Mouse (Mus musculus): ENCODE data around the gene Prpf6. TPM values are rescaled to one million over a fixed set of nuclear protein-coding genes. Genes with fewer than 3 reads are reported as not detected.

The Prpf6 gene
- polyA plus RNA-seq, 1 experiment from 2014 or later = 64.5 TPM

DNA sequence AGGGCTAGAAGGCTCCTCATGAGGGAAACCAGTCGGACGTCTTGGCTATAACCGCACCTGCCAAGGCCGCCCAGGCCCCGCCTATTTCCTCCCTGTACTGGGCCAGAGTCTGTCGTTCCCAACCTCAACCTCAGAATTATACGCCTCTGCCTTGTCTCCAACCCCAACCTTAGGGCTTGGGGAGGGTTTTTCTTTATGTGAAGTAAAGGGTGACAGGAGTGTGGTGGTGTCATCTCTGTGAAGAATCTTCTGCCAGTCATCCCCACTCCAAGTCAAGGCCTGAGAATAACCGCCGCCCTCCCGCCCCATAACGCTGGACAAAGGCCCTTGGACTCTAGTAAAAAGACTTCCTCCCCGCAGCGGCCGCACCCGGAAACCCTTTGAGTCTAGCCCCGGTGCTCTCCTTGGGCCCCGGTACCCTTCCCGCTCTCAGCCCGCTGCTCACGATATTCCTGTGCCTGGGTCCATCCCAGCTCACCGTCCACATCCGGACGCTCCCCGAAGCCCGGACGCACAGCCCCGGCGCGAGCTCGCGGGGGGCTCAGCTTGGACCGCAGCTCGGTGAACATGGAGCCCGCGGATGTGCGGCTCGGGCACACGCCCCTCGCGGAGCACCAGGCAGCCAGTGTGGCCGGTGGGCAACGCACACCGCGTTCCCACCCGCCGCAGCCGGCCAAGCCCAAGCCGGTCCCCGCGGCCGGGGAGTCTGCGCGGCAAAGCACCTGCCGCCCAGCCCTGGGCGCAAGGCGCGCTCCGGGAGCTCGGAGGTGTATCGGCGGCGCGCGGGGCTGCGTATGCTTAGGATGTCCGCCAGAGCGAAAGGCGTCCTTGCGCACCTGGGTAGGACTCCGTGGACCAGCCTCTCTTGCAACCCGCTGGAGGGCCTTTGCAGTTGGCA lies 7.0 kb downstream of the Prpf6 start, which contains the start of gene Samd10:
Gene Samd10, minus strand, starts transcription at position 759 of the 898 bp plus-strand sequence.
- Histone ChIP-seq H3K4me2 (replicated peaks; ENCODE audit: low read depth, low read length) (peak within 1 kb of the TSS; percentile 94), H3K9me3 (ENCODE audit: control insufficient read depth, low read length) (no peaks in the 10 kb centered on the region), H3K4me1 (ENCODE audit: control insufficient read depth, insufficient read depth, low read length) (peaks cover 11% of the 10 kb centered on the region), H3K27ac (ENCODE audit: low read depth, low read length) (peak within 1 kb of the TSS; percentile 78), H3K4me3 (ENCODE audit: low read length) (peak within 1 kb of the TSS; percentile 75), H3K36me3 (ENCODE audit: control insufficient read depth, insufficient read depth, low read length) (no peaks in the 10 kb centered on the region), H3K27me3 (ENCODE audit: control insufficient read depth, insufficient read depth, low read length) (0 out of 2 replicates have a peak, but pooled peaks cover 5% of the 10 kb centered on the region), H3K9ac (ENCODE audit: low read depth, low read length) (peak within 1 kb of the TSS; percentile 85)
- ATAC-seq (ENCODE audit: low FRiP score, low TSS enrichment) = peak; percentile 55
- WGBS = under 1% methylated on average over 69 of the region's 71 CpGs

DNA sequence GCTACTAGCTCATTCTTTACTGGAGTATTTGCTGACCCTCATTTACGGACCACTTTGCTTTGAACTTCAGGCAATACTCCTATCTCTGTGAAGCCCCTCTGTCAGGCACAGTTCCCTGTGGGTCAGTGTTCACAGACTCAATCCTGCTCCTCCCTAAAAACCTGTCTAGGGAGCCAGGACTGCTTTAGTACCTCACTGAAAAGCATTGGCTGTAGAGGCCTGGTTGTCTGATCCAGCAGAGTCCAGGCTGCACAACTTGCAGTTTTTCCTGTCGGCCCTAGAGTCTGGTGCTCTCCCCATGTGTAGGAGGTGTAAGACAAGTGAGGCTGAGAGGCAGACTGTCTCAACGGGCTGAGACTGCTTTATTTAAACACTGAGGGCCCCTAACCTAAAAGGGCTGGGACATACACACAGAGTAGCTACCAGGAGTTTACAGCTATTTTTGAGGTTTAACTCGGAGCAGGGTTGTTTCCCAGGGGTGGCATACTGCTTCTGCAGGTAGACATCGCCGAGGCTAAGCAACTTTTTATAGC lies 8.6 kb downstream of the Prpf6 start:
- 54% methylated on average over 6 of the region's 6 CpGs for WGBS
- Histone ChIP-seq H3K9me3 (ENCODE audit: control insufficient read depth, low read length) (no peaks in the 10 kb centered on the region), H3K4me2 (replicated peaks; ENCODE audit: low read depth, low read length) (peak overlapping the region; percentile 76), H3K4me3 (ENCODE audit: low read length) (peak overlapping the region; percentile 68), H3K27ac (ENCODE audit: low read depth, low read length) (0 out of 2 replicates have a peak overlapping the region, but pooled peaks have one; percentile 30), H3K36me3 (ENCODE audit: control insufficient read depth, insufficient read depth, low read length) (no peaks in the 10 kb centered on the region), H3K27me3 (ENCODE audit: control insufficient read depth, insufficient read depth, low read length) (0 out of 2 replicates have a peak, but pooled peaks cover 5% of the 10 kb centered on the region), H3K9ac (ENCODE audit: low read depth, low read length) (peak overlapping the region; percentile 71; the same call in 1 of the 2 replicates), H3K4me1 (ENCODE audit: control insufficient read depth, insufficient read depth, low read length) (peaks cover 11% of the 10 kb centered on the region)
- no peak for ATAC-seq (ENCODE audit: low FRiP score, low TSS enrichment)

DNA sequence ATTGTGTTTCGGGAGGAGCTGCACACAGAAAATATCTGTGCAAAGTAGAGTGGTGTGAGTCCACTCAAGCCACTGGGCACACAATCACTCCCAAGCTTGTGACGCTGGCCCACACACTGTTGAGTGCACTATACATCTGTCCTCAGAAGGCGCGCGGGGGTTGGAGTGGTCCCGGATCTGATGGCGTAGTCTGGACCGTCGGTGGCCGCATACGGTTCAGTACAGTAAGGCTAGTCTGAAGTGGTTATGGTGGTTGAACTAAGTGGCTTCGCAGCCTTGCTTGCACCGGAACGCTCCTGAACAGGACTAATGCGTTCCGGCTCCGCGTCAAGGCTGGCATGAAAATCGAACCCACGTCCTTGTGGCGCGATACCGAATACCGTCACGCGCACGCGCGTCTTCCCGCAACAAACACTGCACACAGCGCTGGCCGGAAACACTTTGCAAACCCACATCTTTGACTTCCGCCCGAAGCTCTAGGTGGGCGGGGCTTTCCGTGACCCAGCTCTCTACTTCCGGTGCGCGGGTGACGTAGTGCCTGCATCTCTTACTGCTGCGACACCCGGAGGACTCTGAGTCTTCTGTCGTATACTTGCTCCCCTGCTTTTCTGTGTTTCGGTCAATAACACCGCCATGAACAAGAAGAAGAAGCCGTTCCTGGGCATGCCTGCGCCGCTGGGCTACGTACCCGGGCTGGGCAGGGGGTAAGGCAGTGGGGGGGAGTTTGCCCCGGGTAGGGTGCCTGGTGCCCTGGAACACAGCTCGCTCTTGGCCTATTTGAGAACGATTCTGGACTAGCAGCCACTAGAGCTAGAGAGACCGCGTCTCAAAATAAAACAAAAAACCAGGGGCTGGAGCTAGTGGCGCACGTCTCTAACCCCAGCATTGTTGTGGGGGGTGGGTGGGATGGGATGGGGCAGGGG lies 9.4 kb downstream of the Prpf6 start:
- peak; percentile 93 for ATAC-seq (ENCODE audit: low FRiP score, low TSS enrichment)
- peak overlapping the region; percentile 78 for H3K4me2 ChIP-seq (replicated peaks; ENCODE audit: low read depth, low read length)
- 0 out of 2 replicates have a peak, but pooled peaks cover 5% of the 10 kb centered on the region for H3K27me3 ChIP-seq (ENCODE audit: control insufficient read depth, insufficient read depth, low read length)
- 1% methylated on average over 57 of the region's 57 CpGs for WGBS
- H3K9ac ChIP-seq (ENCODE audit: low read depth, low read length) = peak overlapping the region; percentile 71
- H3K4me3 ChIP-seq (ENCODE audit: low read length) = peak overlapping the region; percentile 68
- H3K27ac ChIP-seq (ENCODE audit: low read depth, low read length) = peak overlapping the region; percentile 30; the same call in 1 of the 2 replicates
- H3K4me1 ChIP-seq (ENCODE audit: control insufficient read depth, insufficient read depth, low read length) = peaks cover 11% of the 10 kb centered on the region
- H3K36me3 ChIP-seq (ENCODE audit: control insufficient read depth, insufficient read depth, low read length) = no peaks in the 10 kb centered on the region
- H3K9me3 ChIP-seq (ENCODE audit: control insufficient read depth, low read length) = no peaks in the 10 kb centered on the region

DNA sequence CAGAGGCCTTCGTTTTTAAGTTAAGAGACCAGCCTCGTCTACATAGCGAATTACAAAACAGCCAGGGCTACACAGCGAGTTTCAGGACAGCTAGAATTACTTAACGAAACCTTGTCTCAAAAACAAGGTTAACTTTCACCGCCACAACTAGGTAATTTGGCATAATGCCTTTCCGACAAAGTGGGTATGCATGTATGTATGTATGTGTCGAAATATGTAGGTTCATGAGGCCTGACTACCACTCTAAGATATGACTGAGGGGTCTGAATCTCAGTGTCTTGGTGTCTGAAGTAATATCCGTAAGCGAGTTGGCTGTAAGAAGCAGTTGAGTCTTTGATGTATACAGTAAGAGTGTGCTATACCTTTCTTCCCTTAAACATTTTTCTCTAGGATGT lies 10.1 kb downstream of the Prpf6 start:
- peak overlapping the region; percentile 71 for H3K9ac ChIP-seq (ENCODE audit: low read depth, low read length)
- H3K27ac ChIP-seq (ENCODE audit: low read depth, low read length) = 0 out of 2 replicates have a peak overlapping the region, but pooled peaks have one; percentile 3
- 28% methylated on average over 10 of the region's 10 CpGs for WGBS

DNA sequence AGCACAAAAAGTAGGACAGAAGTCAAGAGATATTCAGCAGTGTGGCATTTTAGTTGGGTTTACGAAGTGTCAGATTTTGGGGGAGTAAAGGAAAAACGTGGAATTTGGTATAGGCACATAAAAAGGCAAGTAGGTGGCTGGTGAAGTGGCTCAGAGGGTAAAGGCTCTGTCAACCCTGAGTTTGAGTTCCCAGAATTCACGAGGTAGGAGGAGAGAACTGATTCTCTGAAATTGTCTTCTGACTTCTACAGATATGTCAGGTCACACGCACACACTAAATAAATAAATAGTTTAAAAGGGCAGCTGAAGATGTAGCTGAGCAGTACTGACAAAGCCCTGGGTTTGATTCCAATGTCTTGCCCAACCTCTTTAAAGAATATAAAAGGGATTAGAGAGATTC lies 10.7 kb downstream of the Prpf6 start:
- Histone ChIP-seq H3K27ac (ENCODE audit: low read depth, low read length) (no peak overlapping the region), H3K4me1 (ENCODE audit: control insufficient read depth, insufficient read depth, low read length) (peaks cover 11% of the 10 kb centered on the region), H3K9me3 (ENCODE audit: control insufficient read depth, low read length) (no peaks in the 10 kb centered on the region), H3K9ac (ENCODE audit: low read depth, low read length) (no peak overlapping the region), H3K4me2 (replicated peaks; ENCODE audit: low read depth, low read length) (peak overlapping the region; percentile 78), H3K4me3 (ENCODE audit: low read length) (peak overlapping the region; percentile 68; the same call in 1 of the 2 replicates), H3K36me3 (ENCODE audit: control insufficient read depth, insufficient read depth, low read length) (no peaks in the 10 kb centered on the region), H3K27me3 (ENCODE audit: control insufficient read depth, insufficient read depth, low read length) (0 out of 2 replicates have a peak, but pooled peaks cover 5% of the 10 kb centered on the region)
- no peak for ATAC-seq (ENCODE audit: low FRiP score, low TSS enrichment)
- 80% methylated on average over 4 of the region's 4 CpGs for WGBS

More for the DNA sequence above, 10.1 kb downstream of the Prpf6 start:
- H3K4me2 ChIP-seq (replicated peaks; ENCODE audit: low read depth, low read length) = peak overlapping the region; percentile 78
- peak overlapping the region; percentile 68 for H3K4me3 ChIP-seq (ENCODE audit: low read length)
- ATAC-seq (ENCODE audit: low FRiP score, low TSS enrichment) = no peak
- H3K27me3 ChIP-seq (ENCODE audit: control insufficient read depth, insufficient read depth, low read length) = 0 out of 2 replicates have a peak, but pooled peaks cover 5% of the 10 kb centered on the region
- no peaks in the 10 kb centered on the region for H3K9me3 ChIP-seq (ENCODE audit: control insufficient read depth, low read length)
- H3K36me3 ChIP-seq (ENCODE audit: control insufficient read depth, insufficient read depth, low read length) = no peaks in the 10 kb centered on the region
- H3K4me1 ChIP-seq (ENCODE audit: control insufficient read depth, insufficient read depth, low read length) = peaks cover 11% of the 10 kb centered on the region

DNA sequence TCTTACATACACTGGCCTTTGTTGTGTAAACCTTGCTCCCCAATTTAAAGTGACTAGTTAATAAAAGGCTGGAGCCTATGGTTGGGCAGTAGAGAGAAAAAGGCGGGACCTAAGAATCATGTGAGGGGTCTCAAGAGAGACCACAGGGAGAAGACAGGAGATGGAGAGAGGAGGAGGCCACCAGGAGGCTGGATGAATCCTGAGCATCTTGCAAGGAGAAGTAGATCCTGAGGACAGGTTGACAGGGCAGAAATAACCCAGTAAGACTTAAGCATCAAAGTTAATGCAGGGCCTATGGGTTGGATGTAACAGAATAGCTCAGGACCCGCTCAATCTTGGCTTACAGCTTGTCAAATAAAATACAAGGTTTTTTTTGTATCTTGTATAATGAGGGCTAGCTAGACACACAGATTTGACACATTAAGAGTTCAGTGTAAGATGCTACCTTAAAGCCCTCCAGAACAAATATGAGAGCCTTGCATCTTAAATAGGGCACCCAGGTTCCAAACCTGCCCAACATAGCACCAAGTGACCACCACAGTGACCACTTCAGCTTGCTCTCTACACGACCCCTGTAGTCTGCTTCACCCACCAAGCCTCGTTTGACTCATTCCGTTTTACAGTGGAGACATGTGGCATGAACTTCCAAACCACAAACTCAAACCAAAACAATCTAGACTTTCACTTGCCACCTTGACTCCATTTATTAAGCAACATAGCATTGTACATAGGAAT lies 27.3 kb downstream of the Prpf6 start:
- peaks cover 57% of the 10 kb centered on the region for H3K36me3 ChIP-seq (ENCODE audit: control insufficient read depth, insufficient read depth, low read length)

DNA sequence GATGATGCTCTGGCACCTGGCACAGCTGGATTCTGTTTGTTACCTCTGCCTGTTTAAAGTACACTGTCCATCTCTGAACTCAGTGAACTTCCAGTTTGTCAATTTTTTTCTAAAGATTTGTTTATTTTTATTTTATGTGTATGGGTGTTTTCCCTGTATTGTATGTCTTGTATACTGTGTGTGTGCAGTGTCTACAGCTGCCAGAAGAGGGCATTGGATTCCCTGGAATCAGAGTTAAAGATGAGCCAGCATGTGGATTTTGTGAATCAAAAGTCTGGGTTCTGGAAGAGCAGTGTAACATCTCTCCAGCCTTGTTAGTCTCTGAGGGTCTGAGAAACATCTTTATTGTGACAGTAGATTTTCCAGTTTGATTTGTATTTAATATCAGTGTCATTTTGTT lies 31.7 kb downstream of the Prpf6 start:
- Histone ChIP-seq H3K36me3 (ENCODE audit: control insufficient read depth, insufficient read depth, low read length) (peaks cover 57% of the 10 kb centered on the region), H3K4me3 (ENCODE audit: low read length) (no peak overlapping the region), H3K27me3 (ENCODE audit: control insufficient read depth, insufficient read depth, low read length) (no peaks in the 10 kb centered on the region), H3K4me2 (replicated peaks; ENCODE audit: low read depth, low read length) (no peak overlapping the region), H3K9ac (ENCODE audit: low read depth, low read length) (no peak overlapping the region), H3K9me3 (ENCODE audit: control insufficient read depth, low read length) (no peaks in the 10 kb centered on the region), H3K4me1 (ENCODE audit: control insufficient read depth, insufficient read depth, low read length) (no peaks in the 10 kb centered on the region), H3K27ac (ENCODE audit: low read depth, low read length) (no peak overlapping the region)
- no peak for ATAC-seq (ENCODE audit: low FRiP score, low TSS enrichment)

More for the DNA sequence above, 27.3 kb downstream of the Prpf6 start:
- Histone ChIP-seq H3K4me3 (ENCODE audit: low read length) (no peak overlapping the region), H3K4me2 (replicated peaks; ENCODE audit: low read depth, low read length) (no peak overlapping the region), H3K27me3 (ENCODE audit: control insufficient read depth, insufficient read depth, low read length) (no peaks in the 10 kb centered on the region), H3K9ac (ENCODE audit: low read depth, low read length) (no peak overlapping the region), H3K27ac (ENCODE audit: low read depth, low read length) (no peak overlapping the region), H3K4me1 (ENCODE audit: control insufficient read depth, insufficient read depth, low read length) (no peaks in the 10 kb centered on the region), H3K9me3 (ENCODE audit: control insufficient read depth, low read length) (no peaks in the 10 kb centered on the region)
- ATAC-seq (ENCODE audit: low FRiP score, low TSS enrichment) = no peak
- 88% methylated on average over 5 of the region's 5 CpGs for WGBS

DNA sequence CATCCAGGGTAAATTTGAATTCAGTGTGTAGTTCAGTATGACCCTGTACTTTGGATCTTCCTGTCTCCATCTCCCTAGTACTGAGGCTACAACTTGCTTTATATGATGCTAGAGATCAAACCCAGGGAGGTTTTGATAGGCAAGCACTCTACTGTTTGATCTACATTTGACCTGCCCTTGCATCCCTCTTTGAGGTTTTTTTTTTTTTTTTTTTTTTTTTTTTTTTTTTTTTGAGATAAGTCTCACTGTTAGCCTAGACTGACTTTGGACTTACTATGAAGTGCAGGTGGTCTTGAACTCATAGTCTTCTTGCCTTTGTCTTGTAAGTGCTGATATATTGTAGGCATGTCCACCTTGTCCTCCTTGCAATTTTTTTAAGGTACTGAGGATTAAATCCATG lies 36.8 kb downstream of the Prpf6 start:
- Histone ChIP-seq H3K9ac (ENCODE audit: low read depth, low read length) (no peak overlapping the region), H3K27ac (ENCODE audit: low read depth, low read length) (no peak overlapping the region), H3K9me3 (ENCODE audit: control insufficient read depth, low read length) (no peaks in the 10 kb centered on the region), H3K36me3 (ENCODE audit: control insufficient read depth, insufficient read depth, low read length) (peaks cover 44% of the 10 kb centered on the region), H3K27me3 (ENCODE audit: control insufficient read depth, insufficient read depth, low read length) (no peaks in the 10 kb centered on the region), H3K4me3 (ENCODE audit: low read length) (no peak overlapping the region), H3K4me2 (replicated peaks; ENCODE audit: low read depth, low read length) (no peak overlapping the region), H3K4me1 (ENCODE audit: control insufficient read depth, insufficient read depth, low read length) (no peaks in the 10 kb centered on the region)
- no peak for ATAC-seq (ENCODE audit: low FRiP score, low TSS enrichment)

Measured in kidney, embryonic 14.5 days (tissue).